Mouse (Mus musculus): ENCODE data around the gene Odf3.
"Not testable (repeated sequence)": the region's sequence is repeated elsewhere in the genome, so short reads cannot be mapped to it uniquely, and the experiment has no call there.

The Odf3 gene

DNA sequence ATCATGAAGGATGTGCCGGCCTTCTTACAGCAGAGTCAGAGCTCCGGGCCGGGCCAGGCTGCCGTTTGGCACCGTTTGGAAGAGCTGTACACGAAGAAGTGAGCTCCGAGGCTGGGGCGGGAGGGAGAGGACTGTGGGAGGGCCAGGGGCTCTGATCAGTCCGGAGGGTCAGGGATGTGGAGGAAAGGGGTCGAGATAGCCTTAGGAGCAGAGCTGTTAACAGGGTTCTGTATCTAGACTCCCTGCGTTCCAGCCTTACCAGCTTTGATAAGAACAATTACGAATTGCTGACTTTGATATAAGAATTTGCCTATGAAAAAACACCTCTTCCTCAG lies 34.8 kb downstream of the Odf3 start:
- ChIA-PET POLR2A (interaction anchor here (0.5 to 3.1 kb wide), 32 partner anchors 9 to 766 kb away, joined by 3 to 35 read pairs (median 3); partner anchors contain the start of genes Gm45785 (in 3 of the 4), Ric8a (in 3 of the 4), Bet1l (in 2 of the 4) and Zfp941 (in 2 of the 4)), CTCF (interaction anchor here in 3 of 4 experiments (0.5 to 1.9 kb wide), 6 partner anchors 21 to 694 kb away, joined by 3 to 9 read pairs (median 3); no protein-coding TSS in a partner anchor)

DNA sequence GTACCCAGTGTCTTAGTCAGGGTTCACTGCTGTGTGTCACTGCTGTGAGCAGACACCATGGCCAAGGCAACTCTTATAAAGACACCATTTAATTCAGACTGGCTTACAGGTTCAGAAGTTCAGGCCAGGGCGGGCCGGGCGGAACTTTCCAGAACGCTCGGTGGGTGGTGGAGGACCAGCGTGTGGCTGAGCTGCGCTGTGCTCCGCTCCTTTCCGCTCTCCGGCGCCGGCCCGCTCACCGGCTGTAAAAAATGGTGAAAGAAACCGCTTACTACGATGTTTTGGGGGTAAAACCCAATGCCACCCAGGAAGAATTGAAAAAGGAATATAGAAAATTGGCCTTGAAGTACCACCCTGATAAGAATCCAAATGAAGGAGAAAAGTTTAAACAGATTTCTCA lies 43.0 kb downstream of the Odf3 start:
- CTCF ChIA-PET: not testable (repeated sequence)
- POLR2A ChIA-PET: interaction anchor here in 2 of 4 experiments (1.4 to 1.7 kb wide), 3 partner anchors 10 to 179 kb away, joined by 3 to 6 read pairs (median 3); no protein-coding TSS in a partner anchor

- ChIA-PET POLR2A (interaction anchor here in 3 of 4 experiments (0.7 to 2.0 kb wide), 9 partner anchors 9 to 73 kb away, joined by 3 to 6 read pairs (median 4); partner anchors contain the start of genes Bet1l (in 2 of the 3), Psmd13 (in 1 of the 3), Ric8a (in 1 of the 3) and Sirt3 (in 1 of the 3)), CTCF (interaction anchor here in 1 of 4 experiments (0.9 to 1.2 kb wide), 2 partner anchors 10 to 15 kb away, joined by 4 read pairs; no protein-coding TSS in a partner anchor)
These were observed 46.4 kb downstream of the Odf3 start for GRCm38 (mm10) chr7:140894031-140894430.

DNA sequence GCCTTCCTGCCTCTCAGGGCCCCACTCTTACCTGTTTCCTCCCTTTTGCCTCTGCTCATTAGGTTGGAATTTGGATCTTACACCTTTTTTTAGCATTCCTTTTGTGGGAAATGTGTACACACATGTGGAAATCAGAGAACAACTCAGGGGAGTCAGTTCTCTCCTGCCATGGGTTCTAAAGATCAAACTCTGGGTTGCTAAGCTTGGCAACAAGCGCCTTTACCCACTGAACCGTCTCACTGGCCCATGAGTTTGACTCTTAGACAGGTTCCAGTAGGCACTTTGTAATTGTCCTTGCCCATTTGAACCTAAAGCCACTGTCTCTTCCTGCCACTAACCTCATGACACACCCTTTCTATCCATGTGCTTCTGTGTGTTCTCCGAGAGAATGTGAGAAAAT lies 47.0 kb downstream of the Odf3 start:
- ChIA-PET CTCF (interaction anchor here in 1 of 4 experiments (0.9 to 1.2 kb wide), 2 partner anchors 9 to 14 kb away, joined by 4 read pairs; no protein-coding TSS in a partner anchor), POLR2A (interaction anchor here in 3 of 4 experiments (0.6 to 2.0 kb wide), 10 partner anchors 9 to 74 kb away, joined by 3 to 6 read pairs (median 4); partner anchors contain the start of genes Bet1l (in 3 of the 3), Ric8a (in 2 of the 3), Psmd13 (in 1 of the 3) and Sirt3 (in 1 of the 3))

GRCm38 (mm10) chr7:140897863-140898262 lies 50.3 kb downstream of the Odf3 start:
- ChIA-PET CTCF (interaction anchor here in 1 of 4 experiments (0.9 kb wide), 1 partner anchor 53 kb away, joined by 4 read pairs; the partner anchor contains the start of gene Scgb1c1), POLR2A (interaction anchor here in 1 of 4 experiments (1.3 to 1.4 kb wide), 2 partner anchors 15 to 17 kb away, joined by 3 to 4 read pairs; partner anchors contain the start of gene Sirt3)

DNA sequence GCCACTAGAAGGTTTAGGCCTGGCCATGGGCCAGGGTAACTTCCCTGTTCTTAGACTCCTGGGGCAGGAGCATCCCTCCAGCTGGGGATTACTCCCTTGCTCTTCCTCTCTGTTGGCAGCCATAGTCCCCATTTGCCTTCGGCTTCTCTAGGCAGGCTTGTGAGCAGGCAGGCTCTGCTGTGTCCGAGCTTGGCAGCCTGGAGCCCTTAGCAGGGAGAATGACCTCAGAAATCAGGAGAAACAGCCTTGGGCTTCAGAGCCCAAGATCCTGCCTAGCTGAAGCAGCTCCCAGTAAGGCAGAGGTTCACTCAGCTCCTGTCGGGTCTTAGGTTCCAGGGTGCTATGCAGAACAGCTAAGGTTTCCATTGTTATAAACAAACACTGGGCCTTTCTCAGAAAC lies 51.5 kb downstream of the Odf3 start:
- ChIA-PET POLR2A (interaction anchor here in 2 of 4 experiments (0.5 to 2.5 kb wide), 14 partner anchors 9 to 326 kb away, joined by 3 to 7 read pairs (median 4); partner anchors contain the start of genes Gm45785 (in 1 of the 2), Psmd13 (in 1 of the 2), Ric8a (in 1 of the 2) and Sirt3 (in 1 of the 2)), CTCF (interaction anchor here in 2 of 4 experiments (0.8 to 1.1 kb wide), 3 partner anchors 9 to 54 kb away, joined by 3 to 5 read pairs (median 3); partner anchors contain the start of gene Scgb1c1 (in 2 of the 2))

DNA sequence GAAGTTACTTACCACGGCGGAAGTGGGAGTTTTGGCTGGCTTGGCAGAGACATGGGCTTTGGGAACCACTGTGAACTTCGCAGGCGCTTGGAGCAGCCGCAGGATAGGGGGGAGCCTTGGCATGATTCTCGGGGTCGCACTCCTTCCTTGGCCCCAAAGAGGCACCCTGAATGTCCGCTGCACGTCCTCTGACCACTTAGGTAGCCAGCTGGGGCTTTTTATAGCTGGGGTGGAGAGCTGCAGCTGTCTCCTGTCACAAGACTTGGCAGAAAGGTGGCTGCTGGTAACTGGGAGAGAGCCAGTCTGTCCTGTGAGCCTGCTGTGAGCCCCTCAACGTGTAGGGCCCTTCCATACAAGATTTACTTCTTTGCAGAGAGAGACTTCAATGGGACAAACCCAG lies 52.6 kb downstream of the Odf3 start, which contains the start of gene Cox8b:
Gene Cox8b (minus strand): TSS at position 227 of the 400 bp plus-strand sequence.
- CTCF ChIA-PET: no interaction called here
- POLR2A ChIA-PET: interaction anchor here in 2 of 4 experiments (0.9 to 2.5 kb wide), 6 partner anchors 8 to 59 kb away, joined by 3 to 7 read pairs (median 6); no protein-coding TSS in a partner anchor

All from embryonic stem cell, embryonic (primary cell).